Mouse (Mus musculus) adrenal gland (tissue): ENCODE measurements around the gene Mcm8.

Experiments
- intact Hi-C: fragments of 180-260 bp; cut with DNase I; formaldehyde crosslinking; loops from one replicate; pipeline ENCODE4 v1.15.1; 2025
- long read RNA-seq, 2 experiments: library from polyadenylated mRNA; unstranded; transcript quantifications; one replicate each; pipeline ENCODE4 v2.0.0; 2020; ENCODE audit warnings: borderline replicate concordance in 1 of 2; ENCODE audit not compliant: insufficient replicate concordance in 1 of 2

Gene Mcm8
- long read RNA-seq, experiment 1, partial matches to known transcripts: 1 of 3 reads
- long read RNA-seq, experiment 1, other reads (novel, unspliced or antisense): 1 of 3 reads
- long read RNA-seq, experiment 2, partial matches to known transcripts: 0 of 1 reads
- long read RNA-seq, experiment 2, other reads (novel, unspliced or antisense): 0 of 1 reads

- intact Hi-C loops: loop anchor here (10.0 kb wide), 1 partner anchor 301 kb away; no protein-coding TSS in a partner anchor
These were observed at the start of gene Mcm8, which contains the start of gene Trmt6 for GRCm38 (mm10) chr2:132815608-132816314. Gene Mcm8, plus strand, starts transcription at chr2:132816141. Gene Trmt6, minus strand, starts transcription at chr2:132816055.

DNA sequence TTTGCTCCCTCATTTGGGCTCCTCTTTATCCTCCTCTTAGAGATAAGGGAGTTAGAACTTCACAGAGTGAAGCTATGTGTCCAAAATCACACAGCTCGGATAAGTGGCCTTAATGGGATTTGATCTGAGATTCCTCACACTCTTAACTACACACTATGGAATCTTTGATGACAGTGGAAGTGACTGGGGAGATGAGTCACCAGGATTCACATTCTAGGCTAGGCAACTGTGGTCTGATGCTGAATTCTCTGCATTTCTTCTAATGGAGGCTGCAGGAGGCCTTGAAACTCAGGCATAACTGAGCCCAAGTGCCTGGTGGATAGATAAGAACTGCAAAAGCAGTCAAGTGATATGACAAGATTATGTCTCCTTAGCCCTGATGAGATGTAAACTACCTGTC lies 45.1 kb upstream of the Mcm8 start:
- intact Hi-C loops: no loop called here

- intact Hi-C loops: no loop called here
These were observed 35.0 kb upstream of the Mcm8 start, which contains the start of gene Chgb for GRCm38 (mm10) chr2:132780978-132781377. Gene Chgb, plus strand, starts transcription at chr2:132781278.

DNA sequence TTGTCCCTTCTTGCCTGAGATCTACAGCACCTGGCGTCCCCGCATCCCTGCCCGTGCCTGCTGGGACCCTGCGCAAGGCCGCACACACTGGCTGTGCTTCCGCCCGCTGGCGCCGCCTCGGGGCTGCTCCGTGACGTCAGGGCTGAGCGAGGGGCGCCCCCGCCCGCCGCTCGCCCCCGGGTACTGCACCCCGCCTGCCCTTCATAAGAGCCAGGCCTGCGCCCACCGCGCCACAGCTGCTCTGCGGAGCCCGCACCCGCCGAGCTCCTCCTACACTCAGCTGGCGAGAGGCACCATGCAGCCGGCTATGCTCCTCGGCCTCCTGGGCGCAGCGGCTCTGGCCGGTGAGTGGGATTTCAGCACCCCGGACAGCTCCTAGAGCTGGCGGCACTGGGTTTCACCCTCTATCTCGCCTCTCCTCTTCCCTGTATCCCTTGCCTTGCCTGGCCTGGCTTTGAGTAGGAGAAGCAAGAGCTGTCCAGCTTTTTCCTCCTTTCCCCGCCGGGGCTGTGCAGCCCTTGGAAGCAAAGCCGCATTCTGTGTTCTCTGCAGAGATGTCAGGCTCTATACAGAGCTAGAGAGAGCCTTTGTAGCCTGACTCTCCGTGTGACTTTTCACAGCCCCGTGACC lies 34.4 kb upstream of the Mcm8 start:
- intact Hi-C loops: no loop called here

- intact Hi-C loops: no loop called here
These were observed 31.9 kb upstream of the Mcm8 start for GRCm38 (mm10) chr2:132784039-132784438.

GRCm38 (mm10) chr2:132793441-132794203 lies 22.3 kb upstream of the Mcm8 start:
- intact Hi-C loops: no loop called here

GRCm38 (mm10) chr2:132794204-132794586 lies 21.7 kb upstream of the Mcm8 start:
- intact Hi-C loops: no loop called here

- intact Hi-C loops: no loop called here
These were observed 13.0 kb upstream of the Mcm8 start for GRCm38 (mm10) chr2:132802976-132803375.

DNA sequence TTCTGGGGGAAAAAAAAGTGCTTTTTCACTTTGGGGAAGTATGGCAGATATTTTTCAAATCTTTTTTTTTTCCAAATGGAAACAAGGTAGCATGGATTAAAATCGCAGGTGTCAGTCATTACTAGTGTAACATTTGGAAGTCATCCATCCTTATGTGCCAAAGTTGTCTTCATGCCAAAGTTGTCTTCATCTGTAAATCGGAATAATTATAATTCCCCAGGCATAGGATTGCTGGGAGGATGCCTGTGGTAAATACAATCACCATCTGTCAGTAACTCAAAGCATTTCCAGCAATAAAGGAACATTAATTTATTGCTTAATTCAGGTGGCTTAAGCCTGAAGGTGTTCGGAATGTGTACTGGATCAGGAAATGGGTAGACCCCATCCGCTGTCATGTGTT lies 25.1 kb downstream of the Mcm8 start:
- intact Hi-C loops: no loop called here

- intact Hi-C loops: loop anchor here (2.0 kb wide), 1 partner anchor 56 kb away; no protein-coding TSS in a partner anchor
These were observed 30.7 kb downstream of the Mcm8 start, which contains the start of gene Crls1 for GRCm38 (mm10) chr2:132846407-132847358. Gene Crls1, plus strand, starts transcription at chr2:132846666.

GRCm38 (mm10) chr2:132847581-132847980 lies 31.6 kb downstream of the Mcm8 start:
- intact Hi-C loops: loop anchor here (2.0 kb wide), 1 partner anchor 55 kb away; no protein-coding TSS in a partner anchor

DNA sequence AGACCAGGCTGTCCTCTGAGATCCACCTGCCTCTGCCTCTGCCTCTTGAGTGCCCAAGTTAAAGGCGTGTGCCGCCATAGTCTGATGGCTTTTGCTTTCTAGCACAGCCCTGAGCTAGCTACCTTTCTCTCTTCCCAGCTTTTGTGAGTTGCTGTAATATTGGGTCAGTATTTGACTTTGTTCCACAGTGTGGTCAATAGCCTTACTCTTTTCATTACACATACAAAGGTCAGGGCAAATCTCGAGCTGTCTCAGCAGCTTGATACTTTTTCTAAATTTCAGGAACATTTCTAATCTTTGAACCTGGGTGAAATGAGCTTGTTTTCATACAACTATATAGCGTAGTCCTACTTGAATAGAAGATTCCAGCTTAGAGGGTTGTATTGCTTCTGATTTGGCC lies 32.4 kb downstream of the Mcm8 start:
- intact Hi-C loops: no loop called here

DNA sequence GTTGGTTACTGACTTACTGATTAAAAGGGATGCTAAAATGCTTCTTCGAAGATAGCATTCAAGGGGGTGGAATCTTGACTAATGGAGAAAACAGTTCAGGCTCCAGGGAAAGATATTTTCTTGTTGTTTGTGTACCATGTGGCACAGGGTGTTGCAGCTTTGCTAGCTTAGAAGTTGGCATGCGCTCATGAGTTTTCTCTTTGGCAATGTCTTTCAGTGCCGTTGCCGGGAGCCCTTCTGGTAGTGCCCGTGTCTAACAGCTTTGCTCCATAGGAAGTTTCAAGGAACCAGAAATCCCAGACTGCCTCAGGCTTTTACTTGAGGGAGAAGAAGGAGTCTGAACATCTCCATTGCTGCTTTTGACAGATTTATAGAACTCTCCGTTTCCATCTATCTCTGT lies 33.2 kb downstream of the Mcm8 start:
- intact Hi-C loops: no loop called here

GRCm38 (mm10) chr2:132853051-132853450 lies 37.1 kb downstream of the Mcm8 start:
- intact Hi-C loops: no loop called here

GRCm38 (mm10) chr2:132856333-132856732 lies 40.4 kb downstream of the Mcm8 start:
- intact Hi-C loops: no loop called here

- intact Hi-C loops: no loop called here
These were observed 44.5 kb downstream of the Mcm8 start for GRCm38 (mm10) chr2:132860435-132860834.

DNA sequence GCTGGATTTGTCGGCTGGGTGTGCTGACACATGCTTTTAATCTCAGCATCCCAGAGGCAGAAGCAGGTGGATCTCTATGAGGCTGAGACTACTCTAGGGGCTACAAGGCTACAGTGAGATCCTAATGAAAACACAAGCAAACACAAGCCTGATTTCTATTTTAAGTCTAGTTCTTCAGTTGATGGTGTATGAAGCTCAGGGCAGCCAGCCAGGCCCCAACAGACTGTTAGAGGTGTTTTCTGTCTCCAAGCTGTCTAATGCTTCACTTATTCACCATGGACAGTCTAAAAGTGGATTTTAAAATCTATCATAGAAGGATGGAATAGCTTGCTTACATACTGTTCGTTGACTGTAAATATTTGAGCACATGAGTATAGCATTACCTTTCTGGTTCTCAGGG lies 45.5 kb downstream of the Mcm8 start:
- intact Hi-C loops: no loop called here

GRCm38 (mm10) chr2:132863325-132863724 lies 47.4 kb downstream of the Mcm8 start:
- intact Hi-C loops: no loop called here

DNA sequence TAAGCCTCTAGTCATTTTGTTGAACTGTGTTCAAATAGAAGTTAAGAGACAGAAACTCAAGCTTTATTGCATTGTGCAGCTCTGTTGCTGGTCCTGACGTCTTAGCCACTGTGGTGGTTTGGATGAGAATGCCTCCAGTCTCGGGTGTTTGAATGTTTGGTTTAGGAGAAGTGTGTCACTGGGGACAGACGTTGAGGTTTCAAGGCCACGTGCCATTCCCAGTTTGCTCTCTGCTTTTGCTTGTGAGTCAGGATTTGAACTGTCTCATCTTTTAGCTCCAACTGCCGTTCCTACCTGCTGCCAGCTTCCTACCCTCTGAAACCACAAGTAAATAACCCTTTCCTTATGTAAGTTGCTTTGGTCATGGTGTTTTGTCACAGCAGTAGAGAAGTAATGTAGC lies 51.6 kb downstream of the Mcm8 start:
- intact Hi-C loops: loop anchor here (5.0 kb wide), 1 partner anchor 35 kb away; no protein-coding TSS in a partner anchor

DNA sequence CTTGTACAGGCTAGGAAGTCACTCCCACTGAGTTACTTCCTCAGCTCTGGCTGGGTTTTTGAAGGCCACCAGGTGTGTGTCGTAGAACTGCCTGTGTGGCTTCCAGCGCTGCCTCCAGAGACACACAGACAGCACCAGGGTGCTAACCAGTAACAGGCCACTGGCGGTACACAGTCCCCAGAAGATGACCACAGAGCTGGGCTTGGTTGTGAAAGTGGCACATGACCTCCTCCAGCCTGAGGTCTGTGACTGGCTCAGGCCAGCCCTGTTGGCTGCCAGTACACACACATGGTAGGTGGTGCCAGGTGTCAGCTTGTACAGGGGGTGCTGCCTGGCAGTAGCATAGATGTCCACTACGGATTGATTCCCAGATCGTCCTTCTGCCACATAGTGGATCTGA lies 53.7 kb downstream of the Mcm8 start:
- intact Hi-C loops: loop anchor here (5.0 kb wide), 1 partner anchor 33 kb away; no protein-coding TSS in a partner anchor
